Mouse (Mus musculus) embryonic fibroblast, embryonic 13.5 days (primary cell): ENCODE measurements around the gene Acvr1b. TPM values are rescaled to one million over a fixed set of nuclear protein-coding genes. Genes with fewer than 3 reads are reported as not detected.

Experiments
- H3K27ac ChIP-seq: 2 replicates; pipeline ENCODE4 v1.5.1; 2012; ENCODE audit warnings: low read length, control low read depth, inconsistent platforms; ENCODE audit not compliant: insufficient read depth
- H3K4me1 ChIP-seq: 2 replicates; pipeline ENCODE4 v1.6.1; 2011; ENCODE audit warnings: low read length; ENCODE audit not compliant: control insufficient read depth, insufficient read depth
- H3K4me3 ChIP-seq: 2 replicates; pipeline ENCODE4 v1.5.1; 2011; ENCODE audit warnings: mild to moderate bottlenecking, control low read depth, low read length; ENCODE audit not compliant: insufficient read depth
- CTCF ChIP-seq: IDR thresholded peaks from 2 replicates; pipeline ENCODE4 v1.5.1; 2011; ENCODE audit warnings: mild to moderate bottlenecking, control low read depth, low read length, moderate library complexity, borderline replicate concordance; ENCODE audit not compliant: insufficient read depth
- POLR2A ChIP-seq: IDR thresholded peaks from 2 replicates; pipeline ENCODE4 v1.6.1; 2011; ENCODE audit warnings: low read depth, mild to moderate bottlenecking, control low read depth, low read length, moderate library complexity
- polyA plus RNA-seq: library from polyadenylated mRNA; stranded (reverse); fragments of >200 nt; gene quantifications from 2 replicates; pipeline ENCODE4 v1.2.4, GENCODE M21; 2011; ENCODE audit warnings: low read depth; ENCODE audit not compliant: missing spikeins, insufficient read length

Acvr1b gene
- polyA plus RNA-seq, 1 experiment = 9.7 TPM

DNA sequence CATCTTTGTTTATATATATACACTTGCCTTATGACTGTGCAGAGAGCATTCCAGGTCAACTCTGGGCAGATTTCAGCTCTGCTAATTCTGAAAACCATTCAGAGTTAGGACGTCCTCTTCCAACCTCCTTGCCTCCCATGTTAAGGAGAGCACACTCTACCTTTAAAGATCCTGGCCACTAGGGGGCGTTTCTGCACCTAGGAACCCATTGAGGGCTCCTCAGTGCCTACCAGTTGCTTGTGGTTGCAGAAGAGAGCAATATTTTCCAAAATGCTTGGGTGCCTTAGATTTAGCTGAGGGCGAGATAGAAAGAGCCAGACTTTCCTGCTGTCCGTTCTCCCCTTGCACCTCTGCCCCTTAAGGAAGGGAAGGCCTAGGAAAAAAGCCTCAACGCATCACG lies 36.4 kb downstream of the Acvr1b start:
- TF ChIP-seq CTCF (0 out of 2 replicates have a peak, but pooled peaks have one; percentile 16), POLR2A (no peak)
- Histone ChIP-seq H3K4me3 (no peak overlapping the region), H3K4me1 (no peaks in the 10 kb centered on the region), H3K27ac (no peak overlapping the region)

DNA sequence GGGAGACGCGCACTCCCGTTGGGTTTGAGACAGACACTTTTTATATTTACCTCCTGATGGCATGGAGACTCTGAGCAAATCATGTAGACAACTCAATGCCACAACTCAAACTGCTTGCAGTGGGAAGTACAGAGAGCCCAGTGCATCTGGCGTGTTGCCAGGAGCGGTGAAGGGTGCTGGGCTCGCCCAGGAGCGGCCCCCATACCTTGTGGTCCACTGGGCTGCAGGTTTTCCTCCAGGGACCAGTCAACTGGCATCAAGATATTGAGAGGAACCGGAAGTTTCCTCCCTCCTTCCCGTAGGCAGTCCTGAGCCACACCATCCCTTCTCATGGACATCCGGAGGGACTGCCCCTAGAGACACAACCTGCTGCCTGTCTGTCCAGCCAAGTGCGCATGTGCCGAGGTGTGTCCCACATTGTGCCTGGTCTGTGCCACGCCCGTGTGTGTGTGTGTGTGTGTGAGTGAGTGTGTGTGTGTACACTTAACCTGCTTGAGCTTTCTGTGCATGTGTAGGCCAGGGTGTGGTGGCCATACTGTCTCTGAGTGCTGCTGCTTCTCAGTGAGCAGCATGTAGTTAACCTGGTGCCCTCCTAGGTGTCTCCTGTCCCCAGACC lies 37.2 kb downstream of the Acvr1b start:
- TF ChIP-seq POLR2A (no peak), CTCF (no peak)
- Histone ChIP-seq H3K4me3 (no peak overlapping the region), H3K4me1 (no peaks in the 10 kb centered on the region), H3K27ac (no peak overlapping the region)

DNA sequence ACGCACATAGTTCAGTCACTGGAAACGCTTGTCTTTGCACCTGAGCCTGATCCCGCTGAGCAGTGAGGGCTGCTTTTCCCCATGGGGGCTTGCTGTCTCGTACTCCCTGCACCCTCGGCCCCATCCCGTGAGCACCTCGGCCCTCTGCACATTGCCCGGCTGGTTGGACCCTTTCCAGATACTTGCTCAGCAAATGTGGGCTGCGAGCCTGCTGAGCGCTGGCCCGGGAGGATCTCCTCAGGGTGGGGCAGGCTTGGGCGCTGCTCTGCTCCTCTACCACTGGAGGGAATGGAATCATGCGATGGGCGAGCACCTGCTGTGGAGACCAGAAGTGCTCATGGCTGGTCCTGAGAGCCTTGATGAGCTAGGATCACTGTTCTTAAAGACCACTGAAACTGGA lies 38.6 kb downstream of the Acvr1b start:
- H3K4me3 ChIP-seq = no peak overlapping the region
- H3K4me1 ChIP-seq = no peaks in the 10 kb centered on the region
- H3K27ac ChIP-seq = no peak overlapping the region
- TF ChIP-seq POLR2A (no peak), CTCF (no peak)

DNA sequence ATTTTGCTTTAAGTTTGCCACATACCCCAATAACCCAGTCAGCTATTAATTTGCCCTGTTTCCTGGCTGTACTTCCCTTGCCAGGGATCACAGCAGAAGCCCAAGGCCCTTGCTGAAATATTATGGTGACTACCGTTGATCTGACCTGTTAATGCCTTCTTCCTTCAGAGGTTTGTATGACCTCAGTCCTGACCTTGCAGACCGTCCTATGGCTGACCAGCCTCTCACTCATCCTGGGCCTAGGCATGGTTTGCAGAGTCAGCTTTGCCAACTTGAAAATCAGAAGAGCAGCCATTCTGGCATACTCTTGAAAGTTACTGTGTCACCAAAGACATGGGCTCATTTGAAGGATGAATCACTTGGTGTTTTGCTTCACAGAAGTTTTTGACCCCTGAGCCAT lies 41.3 kb downstream of the Acvr1b start:
- H3K27ac ChIP-seq = no peak overlapping the region; the same call in 1 of the 2 replicates
- no peak for TF ChIP-seq CTCF
- no peak for TF ChIP-seq POLR2A
- H3K4me1 ChIP-seq = peaks cover 1% of the 10 kb centered on the region; the same call in 1 of the 2 replicates
- H3K4me3 ChIP-seq = no peak overlapping the region

DNA sequence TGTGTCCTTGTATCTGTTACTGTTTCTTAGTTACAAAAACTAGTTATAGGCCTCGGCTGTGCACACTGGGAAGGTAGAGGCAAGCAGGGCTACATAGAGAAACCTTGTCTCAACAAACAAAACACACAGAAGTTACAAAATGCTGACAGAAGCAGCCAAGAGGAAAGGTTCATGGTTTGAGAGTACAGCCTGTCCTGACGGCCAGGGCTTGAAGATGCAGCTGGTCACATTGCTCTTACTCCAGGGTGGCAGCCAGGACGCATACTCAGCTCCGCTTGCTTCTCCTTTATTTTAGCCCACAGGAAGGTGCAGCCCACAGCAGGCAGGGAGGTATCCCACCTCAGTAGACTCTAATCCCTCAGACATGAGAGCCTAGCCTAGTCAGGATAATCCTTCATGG lies 42.2 kb downstream of the Acvr1b start:
- peaks cover 4% of the 10 kb centered on the region for H3K4me1 ChIP-seq
- TF ChIP-seq POLR2A = no peak
- no peak for TF ChIP-seq CTCF
- no peak overlapping the region for H3K4me3 ChIP-seq
- no peak overlapping the region for H3K27ac ChIP-seq

DNA sequence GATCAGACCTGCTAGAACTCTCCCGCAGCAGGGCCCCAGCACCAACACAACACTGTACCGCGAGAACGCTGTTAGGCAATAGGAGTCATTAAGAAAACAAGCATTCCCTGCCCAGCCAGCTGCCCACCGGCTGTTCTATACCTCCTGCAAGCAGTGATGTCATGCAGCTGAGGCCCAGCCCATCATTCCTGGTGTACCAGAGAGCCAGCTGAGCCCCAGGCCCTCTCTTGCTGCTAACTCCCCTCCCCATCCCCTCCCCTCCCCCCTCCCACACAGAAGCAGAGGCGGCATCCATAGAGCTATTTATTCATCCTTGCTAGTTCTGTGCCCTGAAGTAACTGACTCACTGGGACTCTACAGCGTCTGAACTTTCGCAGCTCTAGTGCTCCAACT lies 47.0 kb downstream of the Acvr1b start:
- no peak overlapping the region for H3K4me3 ChIP-seq
- peak overlapping the region; percentile 66 for H3K27ac ChIP-seq
- H3K4me1 ChIP-seq = peaks cover 8% of the 10 kb centered on the region
- TF ChIP-seq POLR2A (no peak; the same call in 1 of the 2 replicates), CTCF (no peak)

DNA sequence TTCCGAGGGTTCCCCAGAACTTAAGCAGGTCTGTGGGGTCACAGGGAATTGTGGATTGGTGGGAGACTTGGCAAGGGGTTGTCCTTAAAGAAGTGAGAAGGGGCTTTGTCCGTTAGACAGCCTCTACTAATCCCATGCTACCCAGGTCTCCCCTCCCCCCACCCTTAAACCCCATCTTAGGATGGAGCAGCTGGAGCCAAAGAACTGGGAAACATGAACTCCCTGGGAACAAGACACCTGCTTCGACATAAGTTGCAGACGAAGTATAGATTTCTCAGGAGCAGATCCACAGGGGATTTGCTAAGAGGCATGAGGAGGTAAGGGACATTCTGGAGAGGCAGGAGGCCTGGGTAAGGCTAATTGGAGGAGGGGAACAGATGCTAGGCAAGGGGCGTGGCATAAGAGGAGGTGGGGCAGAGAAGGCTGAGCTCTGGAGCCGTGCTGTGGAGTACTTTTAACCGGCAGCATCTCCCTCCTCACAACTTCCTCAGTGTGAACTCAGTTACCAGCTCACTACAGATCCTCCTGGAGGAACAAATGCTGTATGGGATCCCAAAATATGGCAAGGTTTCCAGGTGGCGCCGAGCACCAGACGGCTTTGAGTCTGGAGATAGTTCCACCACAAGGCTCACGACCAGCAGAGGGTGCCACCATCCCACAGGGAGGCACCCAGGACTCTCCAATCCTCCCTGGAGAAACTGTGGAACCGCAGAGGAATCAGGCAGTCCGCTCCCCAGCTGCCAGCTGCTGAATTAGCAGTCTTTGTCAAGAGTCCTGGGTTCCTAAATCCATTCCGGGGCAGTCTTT lies 47.6 kb downstream of the Acvr1b start:
- Histone ChIP-seq H3K27ac (peak overlapping the region; percentile 66), H3K4me1 (peaks cover 8% of the 10 kb centered on the region), H3K4me3 (peak overlapping the region; percentile 17; the same call in 1 of the 2 replicates)
- TF ChIP-seq POLR2A (peak; percentile 23), CTCF (peak; percentile 86)

DNA sequence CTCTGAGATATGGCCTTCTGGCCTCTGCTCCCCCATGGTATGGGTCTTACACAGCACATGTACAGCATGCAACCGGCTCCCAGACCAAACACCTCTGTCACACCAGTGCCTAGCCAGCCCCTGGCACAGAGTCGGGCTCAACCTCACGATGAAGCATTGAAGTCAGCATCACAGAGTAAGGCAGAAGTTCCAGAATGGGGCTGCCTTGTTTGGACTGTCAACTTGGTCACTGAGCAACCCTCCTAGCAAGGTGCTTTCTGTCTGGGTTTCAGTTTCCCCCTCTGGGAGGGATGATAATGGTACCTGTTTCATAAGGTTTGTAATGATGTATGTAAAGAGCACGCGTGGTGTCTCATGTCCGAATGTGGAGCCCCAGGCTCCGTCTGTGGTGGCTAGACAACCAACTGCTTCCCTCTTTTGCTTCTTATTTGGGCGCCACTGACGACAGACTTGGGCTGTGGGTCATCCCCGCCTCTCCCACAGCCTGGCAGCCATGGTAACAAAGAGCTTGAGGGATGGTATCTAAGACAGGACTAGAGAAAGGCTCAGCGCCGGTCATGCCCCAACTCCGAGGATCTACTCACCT lies 49.1 kb downstream of the Acvr1b start:
- no peak for TF ChIP-seq POLR2A
- TF ChIP-seq CTCF = no peak
- H3K4me3 ChIP-seq = no peak overlapping the region
- peaks cover 11% of the 10 kb centered on the region for H3K4me1 ChIP-seq
- H3K27ac ChIP-seq = no peak overlapping the region

DNA sequence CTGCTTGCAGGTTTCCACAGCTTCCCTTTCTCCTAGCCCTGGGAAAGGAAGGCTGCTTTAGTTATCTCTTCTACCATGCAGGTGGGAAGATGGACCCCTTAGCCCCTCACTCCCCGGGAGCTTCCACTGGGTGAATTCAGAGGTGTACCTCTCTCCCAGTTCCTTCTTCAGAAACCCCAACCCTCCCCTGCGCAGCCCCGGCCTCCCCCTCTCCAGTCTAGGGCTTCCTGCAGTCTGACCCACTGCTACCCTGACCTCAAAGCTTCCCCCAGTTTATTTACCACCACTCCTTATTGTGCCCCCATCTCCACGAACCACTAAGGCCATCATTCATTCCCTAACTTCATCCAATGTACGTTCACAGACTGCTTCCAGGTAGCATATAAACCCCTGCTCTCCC lies 49.7 kb downstream of the Acvr1b start:
- peaks cover 15% of the 10 kb centered on the region for H3K4me1 ChIP-seq
- 0 out of 2 replicates have a peak overlapping the region, but pooled peaks have one; percentile 7 for H3K4me3 ChIP-seq
- no peak for TF ChIP-seq POLR2A
- TF ChIP-seq CTCF = no peak
- H3K27ac ChIP-seq = no peak overlapping the region
